Mouse (Mus musculus) CD4-positive helper T cell, adult 2 months (primary cell): Measurements from ENCODE around the gene Zfyve26.
A peak's percentile ranks its signal among the peaks of the same experiment; 100 is the strongest.
"Not testable (repeated sequence)": the region's sequence is repeated elsewhere in the genome, so short reads cannot be mapped to it uniquely, and the experiment has no call there.

Experiments
- DNase-seq: peaks from one replicate; pipeline ENCODE4 v3.0.0-alpha.2; 2012; ENCODE audit warnings: low read depth, missing footprints, low spot score

Gene Zfyve26

GRCm38 (mm10) chr12:79261035-79261434, 35.1 kb downstream of the Zfyve26 start:
- DNase-seq, result no peak

GRCm38 (mm10) chr12:79260154-79260553, 36.0 kb downstream of the Zfyve26 start:
- no peak for DNase-seq

- DNase-seq, result no peak
Measured at GRCm38 (mm10) chr12:79254975-79255374, 41.1 kb downstream of the Zfyve26 start.

GRCm38 (mm10) chr12:79253294-79254053, 42.6 kb downstream of the Zfyve26 start:
- DNase-seq, result no peak

GRCm38 (mm10) chr12:79248110-79248509, 48.0 kb downstream of the Zfyve26 start:
- no peak for DNase-seq

- DNase-seq, result no peak
Measured at GRCm38 (mm10) chr12:79242921-79243320, 53.2 kb downstream of the Zfyve26 start.

- no peak for DNase-seq
Measured at GRCm38 (mm10) chr12:79241985-79242384, 54.1 kb downstream of the Zfyve26 start.

GRCm38 (mm10) chr12:79235485-79236080, 60.5 kb downstream of the Zfyve26 start:
- no peak for DNase-seq

GRCm38 (mm10) chr12:79217511-79217910, 78.6 kb downstream of the Zfyve26 start:
- no peak for DNase-seq

- no peak for DNase-seq
Measured at GRCm38 (mm10) chr12:79211447-79211846, 84.7 kb downstream of the Zfyve26 start.

- peak; percentile 56 for DNase-seq
Measured at GRCm38 (mm10) chr12:79208703-79209464, 87.2 kb downstream of the Zfyve26 start, which contains the start of gene Rdh12. Rdh12 (plus strand) TSS chr12:79208914.

GRCm38 (mm10) chr12:79201882-79202281, 94.2 kb downstream of the Zfyve26 start:
- no peak for DNase-seq

- no peak for DNase-seq
Measured at GRCm38 (mm10) chr12:79197105-79197504, 99.0 kb downstream of the Zfyve26 start.

GRCm38 (mm10) chr12:79193441-79193840, 102.7 kb downstream of the Zfyve26 start:
- peak; percentile 55 for DNase-seq

- no peak for DNase-seq
Measured at GRCm38 (mm10) chr12:79192193-79192592, 103.9 kb downstream of the Zfyve26 start, which contains the start of gene Rdh11. Rdh11 (minus strand) TSS chr12:79192293.

- peak; percentile 87 for DNase-seq
Measured at GRCm38 (mm10) chr12:79191701-79192100, 104.4 kb downstream of the Zfyve26 start.

- peak; percentile 81 for DNase-seq
Measured at GRCm38 (mm10) chr12:79190931-79191673, 105.0 kb downstream of the Zfyve26 start.

GRCm38 (mm10) chr12:79185160-79185559, 110.9 kb downstream of the Zfyve26 start:
- not testable (repeated sequence) for DNase-seq
